Mouse (Mus musculus) stomach, postnatal 0 days (tissue): Measurements from ENCODE around the gene Slc22a8. TPM values are rescaled to one million over a fixed set of nuclear protein-coding genes. Genes with fewer than 3 reads are reported as not detected.

Source experiments
- ATAC-seq: fragments of 200-750 bp; cut with Nextera tagmentation; 2 replicates; pipeline ENCODE4 v1.8.0; 2017; ENCODE audit not compliant: low FRiP score, low TSS enrichment
- DNase-seq: peaks from one replicate; pipeline ENCODE4 v3.0.0-alpha.2; 2016; ENCODE audit warnings: low spot score
- H3K27ac ChIP-seq: fragments of 300-500 bp; sonication (generic); replicated peaks from 2 replicates; pipeline ENCODE4 v1.5.1; 2014; ENCODE audit warnings: mild to moderate bottlenecking, control low read depth
- H3K27me3 ChIP-seq: fragments of 300-500 bp; sonication (generic); 2 replicates; pipeline ENCODE4 v1.6.1; 2014; ENCODE audit warnings: low read length; ENCODE audit not compliant: control insufficient read depth, insufficient read depth
- H3K36me3 ChIP-seq: fragments of 300-500 bp; sonication (generic); 2 replicates; pipeline ENCODE4 v1.6.1; 2014; ENCODE audit warnings: low read length, mixed read lengths; ENCODE audit not compliant: control insufficient read depth, insufficient read depth
- H3K4me1 ChIP-seq: fragments of 300-500 bp; sonication (generic); replicated peaks from 2 replicates; pipeline ENCODE4 v1.6.1; 2014; ENCODE audit warnings: antibody characterized with exemption; ENCODE audit not compliant: control insufficient read depth, insufficient read depth
- H3K4me2 ChIP-seq: fragments of 300-500 bp; sonication (generic); replicated peaks from 2 replicates; pipeline ENCODE4 v1.6.1; 2014; ENCODE audit warnings: low read depth, mild to moderate bottlenecking, control low read depth, moderate library complexity
- H3K4me3 ChIP-seq: fragments of 300-500 bp; sonication (generic); 2 replicates; pipeline ENCODE4 v1.5.1; 2014; ENCODE audit warnings: low read depth, low read length, control low read depth
- H3K9ac ChIP-seq: fragments of 300-500 bp; sonication (generic); 2 replicates; pipeline ENCODE4 v1.6.1; 2014; ENCODE audit warnings: mild to moderate bottlenecking, low read length, control low read depth, mixed read lengths
- H3K9me3 ChIP-seq: fragments of 300-500 bp; sonication (generic); 2 replicates; pipeline ENCODE4 v1.6.1; 2016; ENCODE audit warnings: low read length; ENCODE audit not compliant: control insufficient read depth
- CTCF ChIP-seq: IDR thresholded peaks from 2 replicates; pipeline ENCODE4 v1.5.1; 2016; ENCODE audit warnings: antibody characterized with exemption, low read depth, mild to moderate bottlenecking, moderate library complexity
- EP300 ChIP-seq: optimal IDR thresholded peaks from 2 replicates; pipeline ENCODE3; 2016; ENCODE audit warnings: antibody characterized with exemption
- WGBS: fragments of 180-500 bp; shearing (Covaris S2); extraction: QIAGEN DNeasy Blood & Tissue Kit; methylation state at CpG from one replicate; pipeline ENCODE4 v1.1.7; 2014; 5-methylcytosine and 5-hydroxymethylcytosine counted together
- polyA plus RNA-seq: library from polyadenylated mRNA; unstranded; fragments of >200 nt; fragmentation: Nextera tagmentation; extraction: Ambion mirVana; gene quantifications from 2 replicates; pipeline ENCODE4 v1.2.1, GENCODE M21; 2015

Slc22a8 gene
- polyA plus RNA-seq, 1 experiment from 2014 or later: 0.06 TPM

- no peak for TF ChIP-seq CTCF
- no peak for TF ChIP-seq EP300
- 67% methylated on average over 1 of the region's 1 CpGs for WGBS
- Histone ChIP-seq H3K9ac (no peak overlapping the region), H3K4me1 (no peaks in the 10 kb centered on the region), H3K27me3 (no peaks in the 10 kb centered on the region), H3K9me3 (no peaks in the 10 kb centered on the region), H3K36me3 (no peaks in the 10 kb centered on the region), H3K4me2 (no peak overlapping the region), H3K4me3 (no peak overlapping the region), H3K27ac (no peak overlapping the region)
- no peak for ATAC-seq
- no peak for DNase-seq
Measured at GRCm38 (mm10) chr19:8632029-8632428, 41.0 kb downstream of the Slc22a8 start.

- no peaks in the 10 kb centered on the region for H3K9me3 ChIP-seq
- H3K9ac ChIP-seq: no peak overlapping the region
- no peak overlapping the region for H3K27ac ChIP-seq
- ATAC-seq: no peak
- no peak overlapping the region for H3K4me2 ChIP-seq
- no peaks in the 10 kb centered on the region for H3K4me1 ChIP-seq
- DNase-seq: no peak
- H3K36me3 ChIP-seq: no peaks in the 10 kb centered on the region
- TF ChIP-seq CTCF: no peak
- TF ChIP-seq EP300: no peak
- H3K4me3 ChIP-seq: no peak overlapping the region
- WGBS: 43% methylated on average over 5 of the region's 5 CpGs
- H3K27me3 ChIP-seq: no peaks in the 10 kb centered on the region
Measured at GRCm38 (mm10) chr19:8642086-8642485, 51.0 kb downstream of the Slc22a8 start.

GRCm38 (mm10) chr19:8646393-8646792 lies 55.3 kb downstream of the Slc22a8 start:
- Histone ChIP-seq H3K9ac (no peak overlapping the region), H3K4me2 (no peak overlapping the region), H3K4me1 (no peaks in the 10 kb centered on the region), H3K36me3 (no peaks in the 10 kb centered on the region), H3K27ac (no peak overlapping the region), H3K27me3 (no peaks in the 10 kb centered on the region), H3K9me3 (no peaks in the 10 kb centered on the region), H3K4me3 (no peak overlapping the region)
- TF ChIP-seq CTCF: no peak
- TF ChIP-seq EP300: no peak
- ATAC-seq: no peak
- no peak for DNase-seq
- WGBS: 66% methylated on average over 2 of the region's 2 CpGs

GRCm38 (mm10) chr19:8655833-8656232 lies 64.8 kb downstream of the Slc22a8 start:
- DNase-seq: no peak
- ATAC-seq: no peak
- Histone ChIP-seq H3K4me3 (no peak overlapping the region), H3K4me1 (no peaks in the 10 kb centered on the region), H3K27ac (no peak overlapping the region), H3K9me3 (no peaks in the 10 kb centered on the region), H3K27me3 (no peaks in the 10 kb centered on the region), H3K4me2 (no peak overlapping the region), H3K36me3 (no peaks in the 10 kb centered on the region), H3K9ac (no peak overlapping the region)
- TF ChIP-seq EP300: no peak
- no peak for TF ChIP-seq CTCF

- DNase-seq (no peak), ATAC-seq (no peak)
- no peak overlapping the region for H3K4me2 ChIP-seq
- 74% methylated on average over 4 of the region's 4 CpGs for WGBS
- H3K9me3 ChIP-seq: no peaks in the 10 kb centered on the region
- no peaks in the 10 kb centered on the region for H3K36me3 ChIP-seq
- H3K27me3 ChIP-seq: no peaks in the 10 kb centered on the region
- H3K4me3 ChIP-seq: no peak overlapping the region
- H3K9ac ChIP-seq: no peak overlapping the region
- no peak overlapping the region for H3K27ac ChIP-seq
- no peaks in the 10 kb centered on the region for H3K4me1 ChIP-seq
- TF ChIP-seq EP300 (no peak), CTCF (no peak)
Measured at GRCm38 (mm10) chr19:8656341-8656740, 65.3 kb downstream of the Slc22a8 start.

Other genes starting within 250 kb of the Slc22a8 start
- not detected in 2 replicates for gene Slc22a30, start 186.1 kb upstream of the Slc22a8 start, polyA plus RNA-seq
- not detected in 2 replicates for gene Slc22a6, start 26.8 kb downstream of the Slc22a8 start, polyA plus RNA-seq
- 1.4 and 1.8 TPM in 2 replicates for gene Chrm1, start 72.5 kb downstream of the Slc22a8 start, polyA plus RNA-seq
- 82.5 and 87.0 TPM in 2 replicates for gene Slc3a2, start 132.1 kb downstream of the Slc22a8 start, polyA plus RNA-seq
- gene Wdr74, start 144.6 kb downstream of the Slc22a8 start, polyA plus RNA-seq: 55.6 and 55.7 TPM in 2 replicates
- 0.59 and 0.62 TPM in 2 replicates for gene 1700092M07Rik, start 149.5 kb downstream of the Slc22a8 start, polyA plus RNA-seq
- 81.9 and 82.2 TPM in 2 replicates for gene Stx5a, start 150.2 kb downstream of the Slc22a8 start, polyA plus RNA-seq
- gene Nxf1, start 165.8 kb downstream of the Slc22a8 start, polyA plus RNA-seq: 57.5 and 61.6 TPM in 2 replicates
- gene Tmem223, start 179.7 kb downstream of the Slc22a8 start, polyA plus RNA-seq: 114 and 117 TPM in 2 replicates
- gene Tmem179b, start 183.2 kb downstream of the Slc22a8 start, polyA plus RNA-seq: 95.2 and 98.4 TPM in 2 replicates
- 9.7 and 10.5 TPM in 2 replicates for gene Taf6l, start 195.2 kb downstream of the Slc22a8 start, polyA plus RNA-seq
- 103 and 108 TPM in 2 replicates for gene Polr2g, start 207.3 kb downstream of the Slc22a8 start, polyA plus RNA-seq
- gene Zbtb3, start 211.3 kb downstream of the Slc22a8 start, polyA plus RNA-seq: 2.3 TPM in 2 replicates
- gene Ttc9c, start 228.1 kb downstream of the Slc22a8 start, polyA plus RNA-seq: 20.8 and 23.1 TPM in 2 replicates
- gene Hnrnpul2, start 228.8 kb downstream of the Slc22a8 start, polyA plus RNA-seq: 3.6 and 3.9 TPM in 2 replicates
- gene AC129217.1, start 238.5 kb downstream of the Slc22a8 start, polyA plus RNA-seq: not detected in 2 replicates
- gene Bscl2, start 246.2 kb downstream of the Slc22a8 start, polyA plus RNA-seq: 75.9 and 79.4 TPM in 2 replicates
- 7.7 and 8.6 TPM in 2 replicates for gene Gng3, start 247.9 kb downstream of the Slc22a8 start, polyA plus RNA-seq